Mouse (Mus musculus) stomach, postnatal 0 days (tissue): ENCODE measurements at regions not wholly inside any gene's neighbourhood (a gene's known extent, or its start where the extent isn't known, plus 50 kb on each side); places are given as distances from the start of the nearest gene placed in this dataset.

Experiments
- CTCF ChIP-seq: IDR thresholded peaks from 2 replicates; pipeline ENCODE4 v1.5.1; 2016; ENCODE audit warnings: antibody characterized with exemption, low read depth, mild to moderate bottlenecking, moderate library complexity
- EP300 ChIP-seq: optimal IDR thresholded peaks from 2 replicates; pipeline ENCODE3; 2016; ENCODE audit warnings: antibody characterized with exemption

DNA sequence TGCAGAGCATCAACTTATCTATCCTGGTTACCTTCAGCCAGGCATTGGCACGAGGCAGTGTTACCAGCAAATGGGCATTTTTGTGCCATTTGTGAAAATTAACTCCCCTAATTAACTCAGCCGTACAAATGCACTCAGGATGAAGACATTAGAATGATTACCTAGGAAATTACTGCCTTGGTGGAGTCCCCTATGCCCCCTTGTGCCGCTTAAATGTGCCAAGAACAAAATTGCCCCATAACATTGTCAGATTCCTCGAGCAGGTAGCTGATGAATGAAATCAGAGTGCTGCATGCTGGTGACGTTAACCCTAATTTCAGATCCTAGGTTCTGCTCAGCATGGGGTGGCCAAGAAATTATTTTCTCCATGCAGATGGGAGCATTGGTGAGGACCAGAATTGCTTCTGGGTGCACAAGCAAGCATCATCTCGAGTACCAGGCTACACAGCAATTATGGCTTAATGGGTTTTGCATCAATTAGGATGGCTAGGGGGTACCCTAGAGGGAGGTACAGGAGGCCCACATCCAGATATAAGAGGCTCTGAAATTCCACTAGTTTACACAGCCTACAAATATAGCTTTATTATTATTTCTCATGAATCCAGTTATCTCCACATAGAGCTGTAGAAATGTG, 577.0 kb upstream of the Camk1g start:
- TF ChIP-seq CTCF (no peak), EP300 (no peak)
